Mouse (Mus musculus): ENCODE measurements around the gene Asdurf.

GRCm38 (mm10) chr1:53312989-53313967 is 39.1 kb downstream of the Asdurf start, which contains the start of gene Osgepl1:
- TF ChIP-seq POLR2A (IDR thresholded peaks at IDR 0.05; ENCODE audit: borderline replicate concordance, control insufficient read depth, low read depth, low read length) (peak; percentile 34; the same call in 1 of the 2 replicates), CTCF (IDR thresholded peaks at IDR 0.05; ENCODE audit: control insufficient read depth, insufficient read depth, low read length) (no peak)

Data from bone marrow, adult 2 months (tissue).